Mouse (Mus musculus): ENCODE results near the gene Tbc1d8. TPM values are rescaled to one million over a fixed set of nuclear protein-coding genes. Genes with fewer than 3 reads are reported as not detected.

The Tbc1d8 gene
- polyA plus RNA-seq, 1 experiment: 30.9 TPM

DNA sequence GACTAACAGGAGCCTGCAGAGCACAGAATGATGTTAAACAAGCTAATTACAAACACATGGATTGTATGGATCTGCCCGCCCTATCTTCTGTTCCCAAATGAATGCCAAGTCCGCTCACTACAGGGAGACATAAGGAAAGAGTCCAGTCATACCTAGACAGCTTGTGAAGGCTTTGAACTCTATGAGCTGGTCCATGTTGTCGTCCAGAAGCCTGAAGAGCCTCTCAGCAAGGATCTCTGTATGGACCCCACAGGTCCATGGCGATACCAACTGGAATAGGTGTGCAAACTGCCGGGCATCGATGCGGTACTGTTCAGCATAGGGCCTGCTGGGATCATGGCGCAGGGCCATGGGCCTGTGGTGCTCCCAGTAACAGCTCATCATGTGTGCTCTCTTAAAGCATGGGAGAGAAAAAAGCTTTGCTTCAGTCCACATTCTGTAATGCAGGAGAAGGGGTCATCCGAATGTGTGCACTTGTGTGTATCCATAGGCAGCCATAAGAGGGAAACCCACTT lies 101.8 kb downstream of the Tbc1d8 start:
- 90% methylated on average over 9 of the region's 9 CpGs for WGBS
- TF ChIP-seq POLR2A (IDR thresholded peaks at IDR 0.05; ENCODE audit: borderline replicate concordance, extremely low read depth, low read depth, low read length) (no peak), CTCF (IDR thresholded peaks at IDR 0.05; ENCODE audit: insufficient read depth, low read length) (no peak)
- peaks cover 3% of the 10 kb centered on the region; the same call in 1 of the 2 replicates for H3K4me1 ChIP-seq (ENCODE audit: control insufficient read depth, insufficient read depth, low read length)
- no peak for DNase-seq
- H3K4me3 ChIP-seq (replicated peaks; ENCODE audit: extremely low read depth, low read depth, low read length): no peak overlapping the region

DNA sequence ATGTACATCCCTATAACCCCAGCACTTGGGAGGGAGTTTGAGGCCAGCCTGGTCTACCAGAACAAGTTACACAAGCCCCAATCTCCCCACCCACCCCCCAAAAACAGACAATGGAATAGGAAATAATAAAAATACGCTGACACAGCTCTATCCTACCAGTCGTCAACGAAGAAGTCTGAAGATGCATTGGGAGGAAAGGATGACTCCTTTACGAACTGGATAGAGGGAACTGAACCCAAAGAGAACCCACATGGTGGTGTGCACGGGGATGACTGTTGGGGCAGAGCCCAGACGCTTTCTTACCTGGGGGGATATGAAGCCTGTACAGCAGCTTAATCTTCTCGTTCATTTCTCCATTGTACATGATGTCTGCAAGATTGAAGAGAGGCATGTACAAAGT lies 102.4 kb downstream of the Tbc1d8 start:
- DNase-seq: no peak
- Histone ChIP-seq H3K4me1 (ENCODE audit: control insufficient read depth, insufficient read depth, low read length) (peaks cover 3% of the 10 kb centered on the region; the same call in 1 of the 2 replicates), H3K4me3 (replicated peaks; ENCODE audit: extremely low read depth, low read depth, low read length) (no peak overlapping the region)
- 74% methylated on average over 7 of the region's 7 CpGs for WGBS
- no peak for TF ChIP-seq POLR2A (IDR thresholded peaks at IDR 0.05; ENCODE audit: borderline replicate concordance, extremely low read depth, low read depth, low read length)
- no peak for TF ChIP-seq CTCF (IDR thresholded peaks at IDR 0.05; ENCODE audit: insufficient read depth, low read length)

DNA sequence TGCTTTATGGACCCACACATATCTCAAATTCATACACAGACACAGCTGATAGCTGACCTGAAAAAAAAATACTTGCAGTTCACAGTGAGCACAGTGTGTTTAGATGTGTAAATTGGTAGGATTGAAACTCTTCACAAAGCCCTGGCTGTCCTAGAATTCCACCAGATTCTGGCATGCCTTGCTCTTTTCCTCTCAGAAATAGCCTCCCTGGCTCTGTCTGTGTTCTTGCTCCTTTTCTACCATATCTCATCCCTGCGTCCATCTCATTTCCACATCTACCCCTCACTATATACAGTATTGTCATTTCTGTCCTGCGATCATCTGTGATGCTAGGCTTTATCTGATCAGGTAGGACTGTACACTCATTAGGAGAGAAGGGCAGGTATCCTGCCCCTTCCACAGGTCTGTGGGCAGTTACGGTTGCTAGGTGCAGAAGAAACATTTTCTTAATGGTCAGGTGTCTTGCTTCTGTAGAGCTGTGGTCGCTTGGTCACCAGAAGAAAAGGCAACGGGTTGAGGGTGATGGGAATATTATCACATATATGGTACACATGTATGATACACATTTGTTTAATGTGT lies 104.2 kb downstream of the Tbc1d8 start:
- TF ChIP-seq POLR2A (IDR thresholded peaks at IDR 0.05; ENCODE audit: borderline replicate concordance, extremely low read depth, low read depth, low read length) (no peak), CTCF (IDR thresholded peaks at IDR 0.05; ENCODE audit: insufficient read depth, low read length) (no peak)
- 82% methylated on average over 5 of the region's 5 CpGs for WGBS
- no peak overlapping the region for H3K4me3 ChIP-seq (replicated peaks; ENCODE audit: extremely low read depth, low read depth, low read length)
- DNase-seq: no peak
- H3K4me1 ChIP-seq (ENCODE audit: control insufficient read depth, insufficient read depth, low read length): peaks cover 3% of the 10 kb centered on the region; the same call in 1 of the 2 replicates

DNA sequence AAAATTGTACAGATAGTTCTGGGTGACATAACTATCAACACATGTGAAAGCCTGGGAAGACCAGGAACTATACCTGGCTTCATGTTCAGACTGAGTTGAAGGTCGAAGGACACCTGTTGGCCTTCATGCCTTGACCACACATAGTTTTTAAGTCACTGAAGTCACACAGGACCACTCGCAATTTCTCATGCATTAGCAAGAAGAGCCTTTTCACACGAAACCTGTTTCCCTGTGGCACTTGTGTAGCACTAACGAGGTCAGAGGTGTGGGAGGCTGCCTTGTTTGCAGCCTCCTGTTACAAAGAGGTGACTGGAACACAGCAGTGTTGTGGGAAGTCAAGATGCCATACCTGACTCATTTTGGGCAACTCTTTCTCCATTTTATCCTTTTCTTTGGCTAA lies 105.2 kb downstream of the Tbc1d8 start:
- TF ChIP-seq POLR2A (IDR thresholded peaks at IDR 0.05; ENCODE audit: borderline replicate concordance, extremely low read depth, low read depth, low read length) (no peak), CTCF (IDR thresholded peaks at IDR 0.05; ENCODE audit: insufficient read depth, low read length) (no peak)
- 71% methylated on average over 4 of the region's 4 CpGs for WGBS

DNA sequence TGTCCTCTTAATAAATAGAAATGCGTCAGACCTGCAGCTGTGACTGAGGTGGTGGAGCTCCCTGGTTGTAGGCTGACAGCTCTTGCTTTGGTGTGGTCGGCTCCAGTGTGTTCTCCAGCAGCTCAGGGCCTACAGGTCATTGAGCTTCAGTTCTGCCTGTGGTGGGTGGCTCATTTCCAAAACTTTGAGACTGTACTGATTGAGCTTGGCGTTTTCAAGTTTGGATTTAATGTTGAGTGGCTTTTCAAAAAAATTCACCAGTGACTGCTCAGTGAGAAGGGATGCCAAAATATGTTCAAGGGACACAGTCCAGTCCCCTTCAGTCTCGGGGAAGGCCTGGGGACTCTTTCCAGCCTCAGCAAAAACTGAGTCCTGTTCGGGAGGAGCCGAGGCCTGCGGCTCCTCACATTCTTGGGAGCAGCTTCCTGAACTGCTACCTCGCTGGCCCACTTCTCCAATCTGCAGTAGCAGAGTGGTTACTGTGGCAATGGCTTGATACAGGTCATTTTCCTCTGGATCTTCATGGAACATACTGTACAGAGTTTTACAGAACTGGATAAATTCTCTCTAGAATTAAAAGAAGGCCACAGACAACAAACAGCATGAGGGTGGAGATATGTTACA lies 106.2 kb downstream of the Tbc1d8 start:
- TF ChIP-seq POLR2A (IDR thresholded peaks at IDR 0.05; ENCODE audit: borderline replicate concordance, extremely low read depth, low read depth, low read length) (no peak), CTCF (IDR thresholded peaks at IDR 0.05; ENCODE audit: insufficient read depth, low read length) (no peak)
- Histone ChIP-seq H3K4me1 (ENCODE audit: control insufficient read depth, insufficient read depth, low read length) (peaks cover 7% of the 10 kb centered on the region; the same call in 1 of the 2 replicates), H3K4me3 (replicated peaks; ENCODE audit: extremely low read depth, low read depth, low read length) (no peak overlapping the region)
- 69% methylated on average over 8 of the region's 8 CpGs for WGBS
- no peak for DNase-seq

More for the DNA sequence above, 105.2 kb downstream of the Tbc1d8 start:
- no peak for DNase-seq
- Histone ChIP-seq H3K4me3 (replicated peaks; ENCODE audit: extremely low read depth, low read depth, low read length) (no peak overlapping the region), H3K4me1 (ENCODE audit: control insufficient read depth, insufficient read depth, low read length) (peaks cover 7% of the 10 kb centered on the region; the same call in 1 of the 2 replicates)

DNA sequence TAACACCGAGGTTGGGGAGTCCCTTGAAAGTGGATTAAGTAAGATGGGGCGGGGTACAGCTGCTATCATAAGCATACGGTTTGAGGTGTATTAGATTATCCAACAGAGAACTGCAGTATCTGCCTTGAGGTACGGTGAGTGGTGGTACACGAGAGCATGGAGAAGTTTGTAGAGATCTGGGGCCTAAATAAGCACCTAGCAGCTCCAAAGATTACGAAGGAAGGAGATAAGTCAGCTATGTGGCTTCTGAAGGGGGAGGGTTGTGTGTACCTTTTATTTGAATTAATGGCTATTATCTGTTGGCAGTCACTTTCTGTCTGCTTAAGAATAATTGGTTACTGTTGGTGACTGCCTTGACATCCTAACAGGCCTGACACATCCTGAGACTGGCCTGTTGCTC lies 108.1 kb downstream of the Tbc1d8 start:
- Histone ChIP-seq H3K4me1 (ENCODE audit: control insufficient read depth, insufficient read depth, low read length) (peaks cover 9% of the 10 kb centered on the region; the same call in 1 of the 2 replicates), H3K4me3 (replicated peaks; ENCODE audit: extremely low read depth, low read depth, low read length) (no peak overlapping the region)
- 79% methylated on average over 6 of the region's 6 CpGs for WGBS
- no peak for DNase-seq
- no peak for TF ChIP-seq CTCF (IDR thresholded peaks at IDR 0.05; ENCODE audit: insufficient read depth, low read length)
- TF ChIP-seq POLR2A (IDR thresholded peaks at IDR 0.05; ENCODE audit: borderline replicate concordance, extremely low read depth, low read depth, low read length): no peak

DNA sequence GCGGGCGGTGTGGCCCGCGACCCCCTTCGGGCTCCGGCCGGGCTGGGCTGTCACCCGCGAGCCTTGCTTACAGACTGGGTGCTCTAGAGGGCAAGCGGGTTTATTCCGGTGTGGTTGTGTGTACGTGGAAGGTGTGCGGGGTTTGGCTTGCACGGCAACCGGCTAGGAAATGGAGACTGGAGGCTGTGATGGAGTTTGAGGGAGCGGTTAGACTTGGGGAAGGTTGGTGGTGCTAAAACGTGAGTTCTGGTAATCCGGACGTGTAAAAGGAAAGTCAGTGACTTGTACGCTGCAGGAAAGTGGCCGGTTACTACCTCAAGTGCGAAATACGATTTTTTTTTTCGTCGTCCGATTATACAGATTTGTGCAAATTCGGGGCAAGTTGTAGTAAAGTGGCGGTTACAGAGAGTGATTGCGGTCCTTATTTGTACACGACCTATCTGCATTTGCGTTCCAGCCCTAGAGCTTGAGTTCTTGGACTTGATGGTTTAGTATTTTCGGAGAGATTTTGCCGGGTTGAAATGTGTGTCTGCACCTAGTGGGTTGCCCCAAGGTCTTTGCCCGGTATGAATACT lies 110.2 kb downstream of the Tbc1d8 start:
- TF ChIP-seq POLR2A (IDR thresholded peaks at IDR 0.05; ENCODE audit: borderline replicate concordance, extremely low read depth, low read depth, low read length) (no peak), CTCF (IDR thresholded peaks at IDR 0.05; ENCODE audit: insufficient read depth, low read length) (no peak)
- H3K4me1 ChIP-seq (ENCODE audit: control insufficient read depth, insufficient read depth, low read length): peaks cover 9% of the 10 kb centered on the region; the same call in 1 of the 2 replicates
- WGBS: under 1% methylated on average over 34 of the region's 34 CpGs
- peak overlapping the region; percentile 72 for H3K4me3 ChIP-seq (replicated peaks; ENCODE audit: extremely low read depth, low read depth, low read length)
- DNase-seq: no peak

DNA sequence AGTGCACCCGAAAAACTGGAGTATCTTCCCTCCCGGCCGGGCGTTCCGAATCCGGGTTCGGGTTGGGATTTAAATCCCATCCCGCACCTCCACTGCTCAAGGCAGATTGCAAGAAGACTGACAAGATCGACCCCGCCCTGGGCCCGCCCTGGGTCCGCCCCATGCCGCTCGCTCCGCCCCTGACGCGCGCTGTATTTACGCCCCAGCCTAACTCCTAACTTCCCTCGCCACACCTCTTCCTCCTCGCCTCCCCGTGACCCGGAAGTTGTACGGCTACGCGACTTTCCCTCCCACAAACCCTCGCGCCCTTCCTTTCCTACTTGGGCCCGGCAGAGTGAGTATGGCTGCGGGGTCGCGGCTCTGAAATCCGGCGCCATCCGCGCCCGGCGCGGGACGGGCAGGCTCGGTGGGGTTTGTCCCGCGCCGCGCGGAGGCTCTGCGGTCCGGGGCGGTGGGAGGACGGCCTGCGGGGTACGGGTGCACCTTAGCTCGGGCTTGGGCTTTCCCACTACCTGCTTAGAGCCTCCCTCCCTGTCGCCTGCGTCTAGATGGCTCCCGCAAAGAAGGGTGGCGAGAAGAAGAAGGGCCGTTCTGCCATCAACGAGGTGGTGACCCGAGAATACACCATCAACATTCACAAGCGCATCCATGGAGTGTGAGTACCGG lies 110.8 kb downstream of the Tbc1d8 start, which contains the start of gene Rpl31:
TSS of gene Rpl31 (plus strand) at position 242 of the 666 bp plus-strand sequence.
- peak; percentile 98 for DNase-seq
- Histone ChIP-seq H3K4me3 (replicated peaks; ENCODE audit: extremely low read depth, low read depth, low read length) (peak within 1 kb of the TSS; percentile 83), H3K4me1 (ENCODE audit: control insufficient read depth, insufficient read depth, low read length) (peaks cover 9% of the 10 kb centered on the region; the same call in 1 of the 2 replicates)
- TF ChIP-seq POLR2A (IDR thresholded peaks at IDR 0.05; ENCODE audit: borderline replicate concordance, extremely low read depth, low read depth, low read length) (peak; percentile 78), CTCF (IDR thresholded peaks at IDR 0.05; ENCODE audit: insufficient read depth, low read length) (no peak)
- under 1% methylated on average over 62 of the region's 62 CpGs for WGBS

DNA sequence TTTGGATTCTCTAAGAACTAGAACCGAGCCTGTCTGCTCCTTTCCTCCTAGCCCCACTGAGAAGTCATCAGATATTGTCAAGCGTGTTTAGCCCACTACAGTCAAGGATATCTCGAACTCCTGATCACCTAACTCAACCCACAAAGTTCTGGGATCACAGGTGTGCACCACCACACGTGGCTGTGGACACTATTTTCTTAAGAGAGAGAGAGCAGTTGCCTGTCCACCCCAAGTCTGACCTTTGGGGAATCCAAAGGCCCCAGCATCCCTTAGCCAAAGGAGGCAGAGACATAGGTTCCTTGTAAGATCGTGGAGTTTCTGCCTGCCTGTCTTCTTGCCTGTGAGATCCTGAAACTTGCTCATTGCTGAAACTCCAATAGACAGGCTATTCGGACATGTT lies 111.5 kb downstream of the Tbc1d8 start:
- peak; percentile 20 for DNase-seq
- WGBS: 26% methylated on average over 6 of the region's 6 CpGs
- no peak for TF ChIP-seq POLR2A (IDR thresholded peaks at IDR 0.05; ENCODE audit: borderline replicate concordance, extremely low read depth, low read depth, low read length)
- Histone ChIP-seq H3K4me1 (ENCODE audit: control insufficient read depth, insufficient read depth, low read length) (peaks cover 9% of the 10 kb centered on the region; the same call in 1 of the 2 replicates), H3K4me3 (replicated peaks; ENCODE audit: extremely low read depth, low read depth, low read length) (peak overlapping the region; percentile 83)

All from lung, adult 2 months (tissue).